Mouse (Mus musculus): ENCODE measurements around the gene Prss40.

GRCm38 (mm10) chr1:34560843-34561242 is at the start of gene Prss40:
- no peak for TF ChIP-seq CTCF (IDR thresholded peaks at IDR 0.05; ENCODE audit: control insufficient read depth, insufficient read depth, low read length)
- no peak for TF ChIP-seq POLR2A (IDR thresholded peaks at IDR 0.05; ENCODE audit: borderline replicate concordance, control insufficient read depth, low read depth, low read length)
